ENCODE assay signal across 12 mouse cellular contexts in genomic region chr11:73080306-73080705, GRCm38 (mm10). TPM values are rescaled to one million over a fixed set of nuclear protein-coding genes. Genes with fewer than 3 reads are reported as not detected.
"Had no signal": no experiment of that assay in that cellular context is flagged by ENCODE, and none has a peak within 500 bp of the region (broad histone marks: within the 10 kb centered on the region; RNA-seq: fewer than 3 reads in every experiment).

No protein-coding gene starts in this region.

- H3K27me3 ChIP-seq: liver, embryonic 13.5 days had no signal

- H3K27ac ChIP-seq: left cerebral cortex, adult 2 months; liver, embryonic 13.5 days; stomach, postnatal 0 days had no signal

- DNase-seq: layer of hippocampus, postnatal 36 days; liver, embryonic 13.5 days; lung, adult 2 months; lung, postnatal 14 days; lung, postnatal 4 days; midbrain, embryonic 14.5 days; right cerebral cortex, postnatal 4 days; thymus, adult 2 months; thymus, postnatal 14 days had no signal

- H3K4me3 ChIP-seq: left cerebral cortex, adult 2 months; liver, embryonic 13.5 days had no signal

RNA-seq across cellular contexts. Expression of gene Itgae, which starts 10.1 kb away (rescaled TPM):
- total RNA-seq: left cerebral cortex, adult 2 months; midbrain, postnatal 0 days had no signal
